Mouse (Mus musculus): ENCODE data around the gene Trmt5. TPM values are rescaled to one million over a fixed set of nuclear protein-coding genes. Genes with fewer than 3 reads are reported as not detected.

Trmt5 gene
- polyA plus RNA-seq, 1 experiment from 2014 or later = 18.3 TPM

GRCm38 (mm10) chr12:73324180-73324586 is 37.7 kb upstream of the Trmt5 start:
- 93% methylated on average over 8 of the region's 8 CpGs for WGBS
- Histone ChIP-seq H3K4me1 (ENCODE audit: control insufficient read depth, insufficient read depth, low read length) (peaks cover 2% of the 10 kb centered on the region; the same call in 1 of the 2 replicates), H3K36me3 (ENCODE audit: control insufficient read depth, insufficient read depth, low read length) (no peaks in the 10 kb centered on the region), H3K9ac (ENCODE audit: low read length) (no peak overlapping the region), H3K4me2 (no peak overlapping the region), H3K27ac (ENCODE audit: low read depth, low read length) (no peak overlapping the region), H3K4me3 (ENCODE audit: low read depth, low read length) (no peak overlapping the region), H3K9me3 (ENCODE audit: control insufficient read depth, low read length) (no peaks in the 10 kb centered on the region), H3K27me3 (ENCODE audit: control insufficient read depth, insufficient read depth, low read length) (no peaks in the 10 kb centered on the region)
- DNase-seq (ENCODE audit: low spot score, missing footprints) (no peak), ATAC-seq (ENCODE audit: low FRiP score) (no peak)

GRCm38 (mm10) chr12:73317706-73318686 is 31.5 kb upstream of the Trmt5 start:
- H3K27me3 ChIP-seq (ENCODE audit: control insufficient read depth, insufficient read depth, low read length) = no peaks in the 10 kb centered on the region
- no peak overlapping the region for H3K4me2 ChIP-seq
- ATAC-seq (ENCODE audit: low FRiP score) = no peak
- no peaks in the 10 kb centered on the region for H3K36me3 ChIP-seq (ENCODE audit: control insufficient read depth, insufficient read depth, low read length)
- no peak overlapping the region for H3K4me3 ChIP-seq (ENCODE audit: low read depth, low read length)
- H3K9me3 ChIP-seq (ENCODE audit: control insufficient read depth, low read length) = no peaks in the 10 kb centered on the region
- 91% methylated on average over 7 of the region's 7 CpGs for WGBS
- no peak for DNase-seq (ENCODE audit: low spot score, missing footprints)
- peaks cover 2% of the 10 kb centered on the region; the same call in 1 of the 2 replicates for H3K4me1 ChIP-seq (ENCODE audit: control insufficient read depth, insufficient read depth, low read length)
- no peak overlapping the region for H3K9ac ChIP-seq (ENCODE audit: low read length)
- H3K27ac ChIP-seq (ENCODE audit: low read depth, low read length) = no peak overlapping the region

GRCm38 (mm10) chr12:73308711-73309110 is 22.2 kb upstream of the Trmt5 start:
- H3K4me2 ChIP-seq = no peak overlapping the region
- no peak for ATAC-seq (ENCODE audit: low FRiP score)
- 95% methylated on average over 2 of the region's 2 CpGs for WGBS

GRCm38 (mm10) chr12:73307750-73308149 is 21.2 kb upstream of the Trmt5 start:
- H3K9ac ChIP-seq (ENCODE audit: low read length) = no peak overlapping the region
- 94% methylated on average over 4 of the region's 4 CpGs for WGBS

More at GRCm38 (mm10) chr12:73308711-73309110, 22.2 kb upstream of the Trmt5 start:
- Histone ChIP-seq H3K4me1 (ENCODE audit: control insufficient read depth, insufficient read depth, low read length) (no peaks in the 10 kb centered on the region), H3K9me3 (ENCODE audit: control insufficient read depth, low read length) (no peaks in the 10 kb centered on the region), H3K27me3 (ENCODE audit: control insufficient read depth, insufficient read depth, low read length) (no peaks in the 10 kb centered on the region), H3K9ac (ENCODE audit: low read length) (no peak overlapping the region), H3K4me3 (ENCODE audit: low read depth, low read length) (no peak overlapping the region), H3K27ac (ENCODE audit: low read depth, low read length) (no peak overlapping the region), H3K36me3 (ENCODE audit: control insufficient read depth, insufficient read depth, low read length) (no peaks in the 10 kb centered on the region)
- no peak for DNase-seq (ENCODE audit: low spot score, missing footprints)

GRCm38 (mm10) chr12:73304636-73305035 is 18.1 kb upstream of the Trmt5 start:
- DNase-seq (ENCODE audit: low spot score, missing footprints) (no peak), ATAC-seq (ENCODE audit: low FRiP score) (no peak)
- Histone ChIP-seq H3K27me3 (ENCODE audit: control insufficient read depth, insufficient read depth, low read length) (no peaks in the 10 kb centered on the region), H3K4me3 (ENCODE audit: low read depth, low read length) (no peak overlapping the region), H3K27ac (ENCODE audit: low read depth, low read length) (no peak overlapping the region), H3K9ac (ENCODE audit: low read length) (no peak overlapping the region), H3K4me1 (ENCODE audit: control insufficient read depth, insufficient read depth, low read length) (no peaks in the 10 kb centered on the region), H3K36me3 (ENCODE audit: control insufficient read depth, insufficient read depth, low read length) (no peaks in the 10 kb centered on the region), H3K4me2 (no peak overlapping the region), H3K9me3 (ENCODE audit: control insufficient read depth, low read length) (no peaks in the 10 kb centered on the region)
- 93% methylated on average over 4 of the region's 4 CpGs for WGBS

More at GRCm38 (mm10) chr12:73307750-73308149, 21.2 kb upstream of the Trmt5 start:
- DNase-seq (ENCODE audit: low spot score, missing footprints) = no peak
- no peak overlapping the region for H3K4me3 ChIP-seq (ENCODE audit: low read depth, low read length)
- no peaks in the 10 kb centered on the region for H3K27me3 ChIP-seq (ENCODE audit: control insufficient read depth, insufficient read depth, low read length)
- no peak for ATAC-seq (ENCODE audit: low FRiP score)
- H3K27ac ChIP-seq (ENCODE audit: low read depth, low read length) = no peak overlapping the region
- H3K4me1 ChIP-seq (ENCODE audit: control insufficient read depth, insufficient read depth, low read length) = no peaks in the 10 kb centered on the region
- H3K36me3 ChIP-seq (ENCODE audit: control insufficient read depth, insufficient read depth, low read length) = no peaks in the 10 kb centered on the region
- H3K9me3 ChIP-seq (ENCODE audit: control insufficient read depth, low read length) = no peaks in the 10 kb centered on the region
- H3K4me2 ChIP-seq = no peak overlapping the region

GRCm38 (mm10) chr12:73300531-73300930 is 14.0 kb upstream of the Trmt5 start:
- WGBS = 91% methylated on average over 2 of the region's 2 CpGs
- Histone ChIP-seq H3K4me1 (ENCODE audit: control insufficient read depth, insufficient read depth, low read length) (no peaks in the 10 kb centered on the region; the same call in 1 of the 2 replicates), H3K9ac (ENCODE audit: low read length) (no peak overlapping the region), H3K27me3 (ENCODE audit: control insufficient read depth, insufficient read depth, low read length) (no peaks in the 10 kb centered on the region), H3K36me3 (ENCODE audit: control insufficient read depth, insufficient read depth, low read length) (no peaks in the 10 kb centered on the region), H3K4me3 (ENCODE audit: low read depth, low read length) (no peak overlapping the region), H3K9me3 (ENCODE audit: control insufficient read depth, low read length) (no peaks in the 10 kb centered on the region), H3K27ac (ENCODE audit: low read depth, low read length) (no peak overlapping the region), H3K4me2 (no peak overlapping the region)
- ATAC-seq (ENCODE audit: low FRiP score) (no peak), DNase-seq (ENCODE audit: low spot score, missing footprints) (no peak)

- no peaks in the 10 kb centered on the region for H3K9me3 ChIP-seq (ENCODE audit: control insufficient read depth, low read length)
- no peak overlapping the region for H3K27ac ChIP-seq (ENCODE audit: low read depth, low read length)
- ATAC-seq (ENCODE audit: low FRiP score) (no peak), DNase-seq (ENCODE audit: low spot score, missing footprints) (no peak)
- H3K9ac ChIP-seq (ENCODE audit: low read length) = no peak overlapping the region
- no peaks in the 10 kb centered on the region; the same call in 1 of the 2 replicates for H3K4me1 ChIP-seq (ENCODE audit: control insufficient read depth, insufficient read depth, low read length)
- no peaks in the 10 kb centered on the region for H3K36me3 ChIP-seq (ENCODE audit: control insufficient read depth, insufficient read depth, low read length)
- no peaks in the 10 kb centered on the region for H3K27me3 ChIP-seq (ENCODE audit: control insufficient read depth, insufficient read depth, low read length)
- no peak overlapping the region for H3K4me2 ChIP-seq
- no peak overlapping the region for H3K4me3 ChIP-seq (ENCODE audit: low read depth, low read length)
- 92% methylated on average over 5 of the region's 5 CpGs for WGBS
These were observed 12.1 kb upstream of the Trmt5 start for GRCm38 (mm10) chr12:73298621-73299020.

- DNase-seq (ENCODE audit: low spot score, missing footprints) = no peak
- Histone ChIP-seq H3K4me3 (ENCODE audit: low read depth, low read length) (no peak overlapping the region), H3K4me2 (no peak overlapping the region), H3K9me3 (ENCODE audit: control insufficient read depth, low read length) (no peaks in the 10 kb centered on the region), H3K4me1 (ENCODE audit: control insufficient read depth, insufficient read depth, low read length) (no peaks in the 10 kb centered on the region; the same call in 1 of the 2 replicates), H3K27ac (ENCODE audit: low read depth, low read length) (no peak overlapping the region), H3K27me3 (ENCODE audit: control insufficient read depth, insufficient read depth, low read length) (no peaks in the 10 kb centered on the region), H3K36me3 (ENCODE audit: control insufficient read depth, insufficient read depth, low read length) (no peaks in the 10 kb centered on the region), H3K9ac (ENCODE audit: low read length) (no peak overlapping the region)
- ATAC-seq (ENCODE audit: low FRiP score) = no peak
- 62% methylated on average over 11 of the region's 11 CpGs for WGBS
These were observed 9.1 kb upstream of the Trmt5 start for GRCm38 (mm10) chr12:73295505-73296140.

- Histone ChIP-seq H3K4me1 (ENCODE audit: control insufficient read depth, insufficient read depth, low read length) (no peaks in the 10 kb centered on the region; the same call in 1 of the 2 replicates), H3K4me2 (no peak overlapping the region), H3K27me3 (ENCODE audit: control insufficient read depth, insufficient read depth, low read length) (no peaks in the 10 kb centered on the region), H3K9ac (ENCODE audit: low read length) (no peak overlapping the region), H3K36me3 (ENCODE audit: control insufficient read depth, insufficient read depth, low read length) (no peaks in the 10 kb centered on the region), H3K27ac (ENCODE audit: low read depth, low read length) (no peak overlapping the region), H3K4me3 (ENCODE audit: low read depth, low read length) (no peak overlapping the region), H3K9me3 (ENCODE audit: control insufficient read depth, low read length) (no peaks in the 10 kb centered on the region)
- DNase-seq (ENCODE audit: low spot score, missing footprints) = no peak
- ATAC-seq (ENCODE audit: low FRiP score) = no peak
These were observed 8.4 kb upstream of the Trmt5 start for GRCm38 (mm10) chr12:73294884-73295283.

Data from midbrain, embryonic 11.5 days (tissue).